ENCODE assay signal across 8 mouse cellular contexts in the genomic region with DNA sequence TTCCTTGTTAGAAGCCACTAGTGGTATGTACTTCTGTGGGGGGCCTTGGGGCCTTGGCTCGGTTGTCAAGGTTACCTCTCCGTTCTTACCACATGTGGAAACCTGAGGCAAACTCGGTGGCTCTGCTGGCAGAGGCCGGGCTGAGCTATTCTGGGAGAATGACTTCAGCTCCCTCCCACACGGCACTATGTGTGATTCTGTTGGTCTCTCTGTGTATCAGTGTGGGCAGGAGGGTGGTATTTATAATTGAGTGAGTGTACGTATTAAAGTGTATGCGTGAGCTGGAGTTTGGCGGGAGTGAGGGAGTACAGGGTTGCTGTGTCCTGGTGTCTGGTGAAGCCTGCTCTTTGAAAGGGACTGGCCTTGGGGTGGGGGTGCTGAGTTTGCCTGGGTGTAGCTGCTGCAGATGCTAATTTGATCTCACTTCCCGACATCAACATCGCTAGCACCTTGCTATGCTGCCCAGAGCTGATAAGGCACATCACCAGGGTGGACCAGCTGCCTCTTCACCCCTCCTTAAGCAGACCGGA. TPM values are rescaled to one million over a fixed set of nuclear protein-coding genes. Genes with fewer than 3 reads are reported as not detected.
DNase-seq lines count a peak whose midpoint lies in the region; ATAC-seq and TF ChIP-seq lines count a peak whose summit lies in the region.
"Had no signal": no experiment of that assay in that cellular context is flagged by ENCODE, and none has a peak within 500 bp of the region (broad histone marks: within the 10 kb centered on the region; RNA-seq: fewer than 3 reads in every experiment).

No protein-coding gene starts in this region.

- no peak for ATAC-seq in midbrain, embryonic 12.5 days (ENCODE audit: low FRiP score, low read depth)
- no peak for ATAC-seq in midbrain, embryonic 13.5 days
- no peak for ATAC-seq in intestine, postnatal 0 days

- 0 out of 2 replicates have a peak overlapping the region, but pooled peaks have one; percentile 20 for H3K27ac ChIP-seq in midbrain, embryonic 12.5 days (replicated peaks)
- no peak overlapping the region for H3K27ac ChIP-seq in midbrain, embryonic 13.5 days
- 0 out of 2 replicates have a peak overlapping the region, but pooled peaks have one; percentile 4 for H3K27ac ChIP-seq in intestine, postnatal 0 days (ENCODE audit: low read depth, low read length)
- H3K27ac ChIP-seq: neural tube, embryonic 12.5 days had no signal

- H3K4me2 ChIP-seq in midbrain, embryonic 12.5 days (replicated peaks): no peak overlapping the region
- no peak overlapping the region for H3K4me2 ChIP-seq in midbrain, embryonic 13.5 days (replicated peaks)
- H3K4me2 ChIP-seq in intestine, postnatal 0 days (replicated peaks; ENCODE audit: low read depth): no peak overlapping the region
- H3K4me2 ChIP-seq: neural tube, embryonic 12.5 days had no signal

- no peaks in the 10 kb centered on the region for H3K9me3 ChIP-seq in midbrain, embryonic 12.5 days
- H3K9me3 ChIP-seq in midbrain, embryonic 13.5 days: no peaks in the 10 kb centered on the region
- H3K9me3 ChIP-seq in intestine, postnatal 0 days (ENCODE audit: control insufficient read depth): no peaks in the 10 kb centered on the region
- H3K9me3 ChIP-seq: neural tube, embryonic 12.5 days had no signal

- H3K4me1 ChIP-seq in midbrain, embryonic 12.5 days: peaks cover 39% of the 10 kb centered on the region
- peaks cover 40% of the 10 kb centered on the region for H3K4me1 ChIP-seq in midbrain, embryonic 13.5 days (replicated peaks)
- peaks cover 3% of the 10 kb centered on the region; the same call in 1 of the 2 replicates for H3K4me1 ChIP-seq in intestine, postnatal 0 days (replicated peaks; ENCODE audit: control insufficient read depth, insufficient read depth, low read length)

- WGBS in midbrain, embryonic 12.5 days: 71% methylated on average over 11 of the region's 11 CpGs
- 57% methylated on average over 11 of the region's 11 CpGs for WGBS in midbrain, embryonic 13.5 days
- WGBS in intestine, postnatal 0 days: 61% methylated on average over 11 of the region's 11 CpGs

- no peaks in the 10 kb centered on the region for H3K36me3 ChIP-seq in midbrain, embryonic 12.5 days
- H3K36me3 ChIP-seq in midbrain, embryonic 13.5 days: no peaks in the 10 kb centered on the region
- no peaks in the 10 kb centered on the region for H3K36me3 ChIP-seq in intestine, postnatal 0 days (ENCODE audit: control insufficient read depth, insufficient read depth)
- H3K36me3 ChIP-seq: neural tube, embryonic 12.5 days had no signal

- H3K9ac ChIP-seq in midbrain, embryonic 12.5 days (replicated peaks): 0 out of 2 replicates have a peak overlapping the region, but pooled peaks have one; percentile 15
- no peak overlapping the region for H3K9ac ChIP-seq in midbrain, embryonic 13.5 days (replicated peaks)
- H3K9ac ChIP-seq in intestine, postnatal 0 days (ENCODE audit: low read depth, low read length): no peak overlapping the region
- H3K9ac ChIP-seq: neural tube, embryonic 12.5 days had no signal

- no peak overlapping the region for H3K4me3 ChIP-seq in midbrain, embryonic 12.5 days
- H3K4me3 ChIP-seq in midbrain, embryonic 13.5 days (replicated peaks): no peak overlapping the region
- no peak overlapping the region for H3K4me3 ChIP-seq in intestine, postnatal 0 days (ENCODE audit: low read depth, low read length)
- H3K4me3 ChIP-seq: neural tube, embryonic 12.5 days had no signal

- DNase-seq in adrenal gland, adult 8-10 months: peak; percentile 79
- peak; percentile 87 to 90 for DNase-seq in frontal cortex, adult 2 months (ENCODE audit: extremely low spot score in 1 of 2, low spot score in 1 of 2)
- peak; percentile 69 for DNase-seq in lung, postnatal 10 days
- no peak for DNase-seq in embryo, embryonic 11 days

- TF ChIP-seq CTCF in intestine, postnatal 0 days (IDR thresholded peaks at IDR 0.05; ENCODE audit: low read depth): no peak

- H3K27me3 ChIP-seq in midbrain, embryonic 12.5 days: no peaks in the 10 kb centered on the region
- no peaks in the 10 kb centered on the region for H3K27me3 ChIP-seq in midbrain, embryonic 13.5 days
- H3K27me3 ChIP-seq in intestine, postnatal 0 days (replicated peaks; ENCODE audit: control insufficient read depth, insufficient read depth, low read length): no peaks in the 10 kb centered on the region
- H3K27me3 ChIP-seq: neural tube, embryonic 12.5 days had no signal

RNA-seq across cellular contexts. Expression of a gene that starts 4.1 kb away (rescaled TPM):
- polyA plus RNA-seq in midbrain, embryonic 12.5 days (2016; fragmentation: Nextera tagmentation; extraction: Ambion mirVana): 162 and 172 TPM in 2 replicates
- 109 and 110 TPM in 2 replicates for polyA plus RNA-seq in midbrain, embryonic 13.5 days (2015; fragmentation: Nextera tagmentation; extraction: Ambion mirVana)
- total RNA-seq in adrenal gland, adult 8-10 months (2022): 10 to 100 TPM; 28.1 to 56.5 (median 50.6) TPM
- polyA plus RNA-seq in frontal cortex, adult 2 months (2012; rRNA removed): 18.8 and 32.5 TPM in 2 replicates
- polyA plus RNA-seq in intestine, postnatal 0 days (2015; fragmentation: Nextera tagmentation; extraction: Ambion mirVana): 30.0 and 32.6 TPM in 2 replicates

RNA-seq across cellular contexts. Expression of a gene that starts 28.0 kb away (rescaled TPM):
- not detected in 2 replicates for polyA plus RNA-seq in midbrain, embryonic 12.5 days (2016; fragmentation: Nextera tagmentation; extraction: Ambion mirVana)
- 0.09 and 0.27 TPM in 2 replicates for polyA plus RNA-seq in midbrain, embryonic 13.5 days (2015; fragmentation: Nextera tagmentation; extraction: Ambion mirVana)
- total RNA-seq in adrenal gland, adult 8-10 months (2022): under 1 TPM in 1 of 4 experiments, not detected in 3; 0.28 TPM
- 0.22 and 0.23 TPM in 2 replicates for polyA plus RNA-seq in frontal cortex, adult 2 months (2012; rRNA removed)
- 0.25 TPM in 1 of 2 replicates, not detected in the other for polyA plus RNA-seq in intestine, postnatal 0 days (2015; fragmentation: Nextera tagmentation; extraction: Ambion mirVana)

RNA-seq across cellular contexts. Expression of a gene that starts 46.0 kb away (rescaled TPM):
- polyA plus RNA-seq in midbrain, embryonic 12.5 days (2016; fragmentation: Nextera tagmentation; extraction: Ambion mirVana): 10.9 and 15.0 TPM in 2 replicates
- polyA plus RNA-seq in midbrain, embryonic 13.5 days (2015; fragmentation: Nextera tagmentation; extraction: Ambion mirVana): 5.5 and 5.7 TPM in 2 replicates
- 10 to 100 TPM in 1 of 4 experiments, 1 to 10 TPM in 3; 6.9 to 10.7 (median 7.7) TPM for total RNA-seq in adrenal gland, adult 8-10 months (2022)
- polyA plus RNA-seq in frontal cortex, adult 2 months (2012; rRNA removed): 9.1 and 16.2 TPM in 2 replicates
- polyA plus RNA-seq in intestine, postnatal 0 days (2015; fragmentation: Nextera tagmentation; extraction: Ambion mirVana): 2.2 and 2.4 TPM in 2 replicates
